Mouse (Mus musculus) small intestine, adult 2 months (tissue): Measurements from ENCODE around the gene Rad1.

Experiments used
- CTCF ChIP-seq: fragments of 200-500 bp; IDR thresholded peaks from 2 replicates; pipeline ENCODE4 v1.5.1; 2012; ENCODE audit warnings: low read depth, mild to moderate bottlenecking, control low read depth, inconsistent platforms, low read length, moderate library complexity, mixed read lengths; ENCODE audit not compliant: insufficient replicate concordance, insufficient read length; ENCODE audit errors: extremely low read depth
- POLR2A ChIP-seq: fragments of 200-500 bp; IDR thresholded peaks from 2 replicates; pipeline ENCODE4 v1.6.1; 2012; ENCODE audit warnings: low read depth, mild to moderate bottlenecking, control low read depth, inconsistent platforms, low read length, moderate library complexity

DNA sequence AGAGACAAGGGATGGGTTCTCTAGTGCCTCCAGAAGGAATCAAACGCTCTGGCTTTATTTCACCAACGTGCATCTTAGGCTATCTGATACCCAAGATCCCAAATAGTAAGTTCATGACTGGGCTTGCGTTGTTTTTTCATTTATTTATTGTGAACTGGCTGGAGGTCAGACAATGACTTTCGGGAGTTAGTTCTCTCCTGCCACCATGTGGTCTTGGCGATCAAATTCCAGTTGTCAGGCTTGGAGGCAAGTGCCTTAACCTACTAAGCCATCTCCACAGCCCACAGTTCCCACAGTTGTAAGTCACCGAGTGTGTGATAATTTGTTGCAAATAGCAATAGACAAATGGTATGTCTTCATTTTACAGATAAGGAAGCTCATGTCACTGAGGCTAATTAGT, 45.9 kb upstream of the Rad1 start:
- TF ChIP-seq CTCF (no peak), POLR2A (no peak)
